Mouse (Mus musculus) mesoderm, embryonic 11.5 days (tissue): ENCODE data around the gene Adra1b.

Experiments
- DNase-seq: peaks from one replicate; pipeline ENCODE4 v3.0.0-alpha.2; 2012; ENCODE audit warnings: low read depth, low spot score

The Adra1b gene

DNA sequence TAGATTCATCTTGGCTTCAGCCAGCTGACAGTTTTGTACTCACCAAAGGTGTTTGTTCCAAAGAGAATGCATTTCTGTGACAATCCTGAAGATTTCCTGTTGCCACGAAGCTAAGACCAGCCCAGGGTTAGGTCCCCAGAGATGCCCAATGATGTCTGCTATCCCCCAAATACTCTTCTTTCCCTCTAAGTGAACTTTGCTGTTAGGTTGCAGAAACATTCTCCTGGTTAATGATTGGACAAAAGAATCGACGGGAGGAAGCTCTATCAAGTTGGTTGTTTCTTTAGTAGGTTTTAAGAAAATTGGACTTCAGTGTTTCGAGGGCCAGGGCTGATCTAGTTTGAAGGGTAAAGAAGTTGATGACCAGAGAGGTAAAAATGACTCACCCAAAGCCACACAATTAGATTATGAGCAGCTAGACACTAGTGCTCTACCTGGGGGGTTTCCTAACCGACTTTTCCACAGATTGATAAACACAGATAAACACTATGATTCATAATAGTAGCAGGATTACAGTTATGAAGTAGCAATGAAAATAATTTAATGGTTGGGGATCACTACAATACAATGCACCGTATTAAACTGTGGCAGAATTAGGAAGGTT, at the start of gene Adra1b:
Gene Adra1b, minus strand, starts transcription at position 160 of the 604 bp plus-strand sequence.
- no peak for DNase-seq

- no peak for DNase-seq
These were observed 49.3 kb upstream of the Adra1b start for GRCm38 (mm10) chr11:43950274-43950673.

DNA sequence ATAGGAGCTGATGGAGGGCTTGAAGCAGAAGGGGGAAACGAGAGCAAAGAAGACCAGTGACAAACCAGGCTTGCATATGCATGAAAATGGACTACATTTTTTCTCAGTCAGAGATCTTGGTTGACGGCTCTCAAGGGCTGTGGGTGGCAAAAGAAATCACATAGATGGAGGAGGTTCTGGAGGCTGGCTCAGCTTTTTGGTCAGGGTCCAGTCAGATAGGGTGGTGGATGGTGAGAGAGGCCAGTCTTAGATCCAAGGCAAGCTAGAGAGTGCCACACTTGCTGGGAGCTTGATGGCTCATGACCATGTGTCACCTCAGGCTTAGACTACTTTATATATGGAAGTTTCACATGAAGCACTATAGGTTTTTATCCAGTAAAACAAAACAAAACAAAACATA, 42.8 kb upstream of the Adra1b start:
- no peak for DNase-seq

DNA sequence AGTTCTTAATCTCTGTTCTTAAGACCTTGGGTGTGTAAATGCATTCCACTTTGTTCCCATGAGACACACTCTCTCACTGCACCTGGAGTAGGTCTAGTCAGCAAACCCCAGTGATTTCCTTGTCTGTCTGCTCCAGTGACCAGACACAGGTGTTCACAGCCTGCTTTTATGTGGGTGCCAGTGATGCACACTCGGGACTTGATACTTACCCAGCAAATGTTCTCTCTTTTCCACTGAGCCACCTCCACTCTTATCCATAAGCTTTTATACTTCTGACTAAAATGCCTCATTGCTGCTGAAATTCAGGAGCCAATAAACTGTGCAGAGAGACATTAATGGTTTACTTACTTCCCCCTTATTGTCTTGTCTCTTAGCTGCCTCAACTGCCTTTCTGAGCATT, 42.2 kb upstream of the Adra1b start:
- DNase-seq = no peak

DNA sequence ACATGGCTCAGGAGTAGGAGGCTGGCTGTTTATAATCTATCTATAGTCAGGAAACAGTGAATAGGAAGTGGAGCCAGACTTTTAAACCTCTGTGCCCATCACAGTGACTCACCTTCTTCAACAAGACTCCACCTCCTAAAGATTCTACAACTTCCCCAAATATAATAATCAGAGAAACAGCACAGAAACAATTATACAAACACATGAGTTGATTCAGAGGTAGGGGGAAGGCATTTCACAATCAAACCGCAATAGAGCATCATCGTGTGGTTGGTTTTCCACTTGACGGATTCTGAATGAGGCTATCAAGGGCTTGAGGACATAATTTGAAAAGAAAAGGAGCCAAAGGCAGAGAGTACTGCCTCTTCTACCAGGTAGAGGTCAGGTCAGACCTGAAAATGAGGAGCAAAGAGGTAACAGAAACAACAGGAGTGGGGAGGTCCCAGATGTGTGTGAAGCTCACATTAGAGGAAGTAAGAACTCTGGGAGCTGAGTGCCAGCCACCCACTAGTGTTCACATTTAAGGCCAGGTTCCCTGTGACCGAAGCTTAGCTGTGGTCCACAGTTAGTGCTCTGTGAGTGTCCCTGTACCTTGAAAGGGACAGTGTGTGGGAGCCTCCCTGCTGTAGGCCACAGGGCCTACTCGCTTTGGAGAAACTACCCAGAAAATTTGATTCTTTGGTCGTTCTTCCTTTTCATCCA, 39.6 kb upstream of the Adra1b start:
- DNase-seq = no peak

GRCm38 (mm10) chr11:43936023-43936422, 35.0 kb upstream of the Adra1b start:
- no peak for DNase-seq

- DNase-seq = no peak
These were observed 32.5 kb upstream of the Adra1b start for GRCm38 (mm10) chr11:43933480-43933879.

- no peak for DNase-seq
These were observed 32.0 kb upstream of the Adra1b start for GRCm38 (mm10) chr11:43933000-43933399.

GRCm38 (mm10) chr11:43930191-43930590, 29.2 kb upstream of the Adra1b start:
- DNase-seq = no peak

GRCm38 (mm10) chr11:43929706-43930105, 28.7 kb upstream of the Adra1b start:
- DNase-seq = no peak

GRCm38 (mm10) chr11:43929178-43929577, 28.2 kb upstream of the Adra1b start:
- DNase-seq = no peak

- DNase-seq = peak; percentile 17
These were observed 26.3 kb upstream of the Adra1b start for GRCm38 (mm10) chr11:43927133-43927815.

DNA sequence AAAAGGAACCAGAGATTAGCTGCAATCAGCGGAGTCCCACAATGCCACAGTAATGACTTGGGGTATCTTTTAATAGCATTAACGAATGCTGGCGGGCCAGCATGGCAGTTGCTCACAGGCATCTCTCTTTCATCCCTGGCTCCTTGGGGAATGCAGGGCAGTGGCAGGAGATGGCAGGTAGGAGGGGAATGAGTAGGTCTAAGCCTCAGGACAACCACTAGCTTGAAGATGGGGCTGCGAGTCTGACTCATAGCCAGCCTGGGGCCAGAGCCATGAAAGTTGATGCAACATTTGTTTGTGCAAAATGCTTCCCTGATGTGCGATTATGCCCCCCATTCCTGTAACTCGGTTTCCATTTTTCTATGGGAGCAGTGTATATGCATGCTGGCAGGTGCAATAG, 25.2 kb upstream of the Adra1b start:
- no peak for DNase-seq

DNA sequence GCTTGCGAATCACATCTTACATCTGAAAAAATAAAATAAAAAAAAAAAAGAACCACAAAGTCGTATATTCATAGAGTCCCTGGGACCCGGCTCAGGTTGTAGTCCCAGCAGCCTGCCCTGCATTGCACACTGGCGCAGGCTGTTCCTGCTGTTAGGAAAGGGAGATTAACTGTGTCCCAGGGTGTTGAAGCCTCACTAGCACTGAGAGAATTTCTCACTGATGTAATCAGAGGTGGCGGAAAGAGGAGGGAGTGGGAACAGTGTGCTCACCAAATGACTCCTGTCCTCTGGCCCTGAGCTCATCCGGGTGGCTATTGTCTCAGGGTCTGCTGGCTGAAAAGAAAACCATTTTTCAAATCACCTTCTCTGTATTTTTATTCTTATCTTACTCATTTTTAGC, 24.6 kb upstream of the Adra1b start:
- no peak for DNase-seq

DNA sequence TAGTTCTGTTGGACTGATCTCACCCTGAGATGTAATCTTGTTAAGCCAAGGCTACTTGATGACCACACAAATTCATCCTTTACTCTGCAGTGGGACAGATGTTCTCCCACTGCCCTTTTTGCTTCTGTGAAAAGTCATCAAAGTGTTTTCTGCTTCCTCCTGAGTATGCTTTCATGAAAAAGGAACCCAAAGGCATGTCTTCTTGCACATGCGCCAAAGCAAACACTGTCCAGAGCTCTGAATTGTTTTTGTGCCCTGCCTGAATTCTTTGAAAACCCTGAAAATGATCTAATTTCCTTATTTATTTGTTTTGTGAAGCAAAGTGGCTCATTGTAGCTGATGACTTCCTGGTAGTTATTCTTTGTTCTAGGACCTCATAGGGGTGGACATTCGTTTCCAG, 20.7 kb upstream of the Adra1b start:
- no peak for DNase-seq

DNA sequence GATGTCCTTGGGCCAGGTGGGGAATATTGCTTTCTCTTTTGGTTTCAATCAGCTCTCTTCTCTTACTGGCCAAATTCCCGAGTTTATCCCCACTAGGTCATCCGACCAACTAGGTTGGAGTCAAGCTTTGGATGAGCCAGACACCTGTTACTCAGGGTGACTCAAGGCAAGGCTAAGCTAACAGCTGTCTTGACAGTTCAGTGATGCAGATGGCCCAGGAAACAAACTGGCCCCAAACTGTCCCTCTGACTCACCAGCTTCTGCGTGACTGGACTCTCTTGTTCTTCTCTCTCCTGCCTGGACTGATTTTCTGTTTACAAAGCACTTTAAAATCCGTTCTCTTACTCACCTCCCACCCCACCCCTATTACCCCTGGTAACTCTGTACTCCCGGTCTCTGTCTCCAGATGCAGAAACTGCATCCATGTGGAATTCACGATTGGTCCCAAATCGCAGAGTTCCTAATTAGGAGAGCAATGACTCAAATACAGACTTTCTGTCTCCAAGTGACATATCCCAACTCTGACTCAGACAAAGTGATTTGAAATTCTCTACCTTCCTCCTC, 18.6 kb upstream of the Adra1b start:
- DNase-seq = no peak

- DNase-seq = peak; percentile 4
These were observed 13.8 kb upstream of the Adra1b start for GRCm38 (mm10) chr11:43914552-43915447.

DNA sequence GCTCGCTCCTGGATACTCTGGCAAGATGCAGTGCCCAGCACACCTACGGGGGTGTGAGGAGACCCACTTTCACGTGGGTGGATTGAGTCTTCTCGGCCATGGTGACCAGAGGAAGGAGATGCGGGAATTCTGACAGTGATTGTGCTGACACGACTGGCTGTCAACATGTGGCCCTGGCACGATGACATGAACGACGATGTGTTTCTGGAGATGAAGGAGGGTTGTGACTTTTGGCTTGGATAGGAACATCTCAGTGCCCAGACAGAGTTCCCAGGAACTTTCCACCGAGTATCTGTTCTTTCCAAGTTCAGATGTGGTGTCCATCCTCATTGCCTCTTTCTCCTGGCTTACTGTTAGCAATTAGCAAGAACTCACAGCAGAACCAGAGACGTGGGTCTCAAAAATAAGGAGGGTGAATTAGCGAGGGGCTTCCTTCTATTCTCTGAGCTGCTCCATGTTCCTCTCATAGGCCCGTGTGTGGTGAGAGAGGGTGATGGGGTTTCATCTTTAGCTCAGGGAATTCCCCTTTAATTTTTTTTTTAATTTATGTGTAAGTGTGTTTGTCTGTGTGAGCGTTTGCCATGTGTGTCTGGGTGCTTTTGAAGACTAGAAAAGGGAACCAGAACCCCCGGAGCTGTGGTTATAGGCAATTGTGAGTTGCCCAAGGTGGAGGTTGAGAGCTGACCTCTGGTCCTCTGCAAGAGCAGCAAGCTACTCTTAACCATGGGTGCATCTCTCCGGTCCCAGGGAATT, 11.3 kb upstream of the Adra1b start:
- no peak for DNase-seq

GRCm38 (mm10) chr11:43911646-43912045, 10.6 kb upstream of the Adra1b start:
- no peak for DNase-seq

- no peak for DNase-seq
These were observed 2.3 kb upstream of the Adra1b start for GRCm38 (mm10) chr11:43903351-43903750.

DNA sequence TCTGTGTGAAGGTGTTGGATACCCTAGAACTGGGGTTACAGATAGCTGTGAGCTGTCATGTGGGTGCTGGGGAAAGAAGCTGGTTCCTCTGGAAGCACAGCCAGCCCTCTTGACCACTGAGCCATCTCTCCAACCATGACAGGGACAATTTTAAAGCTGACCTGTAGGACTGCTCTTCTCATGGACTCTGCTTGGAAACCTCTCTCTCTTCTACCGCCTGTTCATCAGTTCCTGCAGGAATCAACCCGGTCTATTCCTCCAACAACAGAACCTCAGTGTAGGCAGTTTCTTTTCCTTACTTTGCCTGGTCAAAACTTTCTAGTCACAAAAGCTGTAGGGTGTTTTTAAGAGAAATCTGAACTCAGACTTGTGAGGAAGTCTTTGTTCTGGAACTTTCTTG, 1.3 kb downstream of the Adra1b start:
- DNase-seq = no peak
